Mouse (Mus musculus): Measurements from ENCODE around the gene 5730596B20Rik.
A peak's percentile ranks its signal among the peaks of the same experiment; 100 is the strongest.

5730596B20Rik gene

DNA sequence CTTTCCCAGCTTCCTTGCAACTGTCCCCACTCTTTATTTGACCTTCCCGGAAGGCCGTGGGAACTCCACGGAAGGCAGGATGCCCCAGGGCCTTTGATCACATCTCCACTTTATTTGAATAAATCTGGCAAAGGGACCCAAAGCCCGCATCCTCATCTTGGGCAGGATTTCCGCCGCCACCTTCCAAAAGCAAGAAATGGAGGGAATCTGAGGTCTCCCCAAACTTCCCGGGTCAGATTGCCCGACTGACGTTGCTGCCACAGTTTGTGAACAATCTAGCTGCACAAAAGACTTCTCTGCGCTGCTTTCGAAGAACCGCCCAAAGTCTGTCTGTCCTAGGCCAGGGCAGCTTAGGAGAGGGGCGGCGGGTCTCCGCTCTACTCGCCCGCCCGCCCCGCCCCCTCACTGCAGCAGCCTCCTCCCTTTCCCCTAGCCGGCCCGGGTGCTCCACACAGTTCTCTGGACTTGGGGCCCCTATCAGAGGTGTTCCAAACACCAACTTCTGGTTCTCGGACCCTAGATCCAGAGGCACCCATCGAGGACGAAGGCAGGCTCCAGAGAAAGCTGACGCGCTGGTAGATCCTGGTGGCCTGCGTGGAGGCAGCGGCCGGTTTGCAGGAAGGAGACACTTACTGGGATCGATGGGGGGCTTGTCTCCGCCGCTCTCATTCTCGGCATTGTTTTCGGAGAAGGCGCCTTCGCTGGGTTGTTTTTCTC lies 47.8 kb downstream of the 5730596B20Rik start:
- DNase-seq (ENCODE audit: low read depth, low spot score) = no peak

DNA sequence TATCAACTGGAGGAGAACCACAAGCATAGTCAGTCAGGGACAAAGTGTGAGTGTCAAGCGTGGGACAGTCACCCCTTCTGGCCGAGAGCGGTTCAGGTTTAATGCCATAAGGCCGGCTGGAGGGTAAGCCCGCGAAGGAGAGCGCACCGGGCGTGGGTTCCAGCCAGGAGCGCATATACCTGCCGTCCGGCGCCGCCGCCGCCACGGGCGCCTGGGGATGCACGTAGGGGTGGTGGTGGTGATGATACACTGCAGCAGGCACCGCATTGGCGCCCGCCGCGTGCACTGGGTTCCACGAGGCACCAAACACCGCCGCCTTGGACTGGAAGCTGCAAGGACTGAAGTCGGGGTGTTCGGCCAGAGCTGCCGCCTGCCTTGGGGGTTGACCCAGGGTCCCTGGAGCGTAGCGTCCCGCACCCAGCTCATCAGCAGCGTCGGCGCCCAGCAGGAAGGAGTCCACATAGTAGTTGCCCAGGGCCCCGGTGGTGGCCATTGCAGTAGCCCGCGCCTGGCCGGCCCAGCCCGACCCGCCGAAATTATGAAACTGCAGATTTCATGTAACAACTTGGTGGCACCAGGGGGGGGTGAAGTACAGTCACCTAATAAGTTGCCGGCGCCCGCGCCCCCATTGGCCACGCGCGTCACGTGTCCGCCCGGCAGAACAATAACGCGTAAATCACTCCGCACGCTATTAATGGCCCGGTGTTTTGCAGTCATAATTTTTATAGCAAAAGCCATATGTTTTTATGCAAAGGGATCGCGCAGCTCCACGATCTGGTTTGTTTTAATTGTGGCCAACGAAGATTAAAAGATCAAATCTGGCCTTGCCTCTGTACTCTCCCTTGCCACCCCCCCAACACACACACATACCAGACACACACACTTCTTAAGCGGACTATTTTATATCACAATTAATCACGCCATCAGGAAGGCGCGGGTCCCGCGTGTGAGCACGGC lies 48.6 kb downstream of the 5730596B20Rik start:
- peak; percentile 90 for DNase-seq (ENCODE audit: low read depth, low spot score)

DNA sequence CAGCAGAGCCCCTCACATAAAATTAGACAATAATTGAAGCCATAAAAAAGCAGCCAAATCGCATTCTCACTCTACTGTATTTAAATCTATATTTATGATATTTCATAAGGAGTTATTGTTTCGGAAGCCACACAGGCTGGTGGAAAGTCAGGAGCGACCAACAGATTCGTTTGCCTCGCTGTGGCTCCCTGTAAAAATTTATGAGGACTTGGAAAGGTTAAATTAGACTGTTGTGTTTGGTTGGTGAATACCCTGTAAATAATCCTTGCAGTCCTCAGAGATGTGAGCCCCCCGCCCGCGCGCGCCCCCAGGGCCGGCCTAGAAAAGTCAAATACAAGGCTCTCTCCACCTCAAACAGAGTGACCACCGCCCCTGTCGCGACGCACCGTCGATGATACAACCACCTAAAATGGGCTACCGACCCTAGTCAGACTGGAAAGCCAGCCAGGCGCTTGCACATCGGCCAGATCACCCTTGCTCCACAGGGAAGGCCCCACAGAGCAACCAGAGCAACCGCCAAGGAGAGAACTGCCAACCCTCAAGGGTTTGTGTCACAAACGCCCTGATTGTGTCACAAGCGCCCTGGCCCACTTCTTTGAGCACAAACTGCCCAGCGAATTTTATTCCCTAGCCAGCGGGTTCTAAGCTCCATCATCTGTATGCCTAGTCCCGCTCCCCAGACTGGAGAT lies 49.4 kb downstream of the 5730596B20Rik start:
- DNase-seq (ENCODE audit: low read depth, low spot score) = no peak

- no peak for DNase-seq (ENCODE audit: low read depth, low spot score)
These were observed 50.3 kb downstream of the 5730596B20Rik start for GRCm38 (mm10) chr6:52227470-52228222.

GRCm38 (mm10) chr6:52228475-52229465 lies 51.5 kb downstream of the 5730596B20Rik start:
- no peak for DNase-seq (ENCODE audit: low read depth, low spot score)

- DNase-seq (ENCODE audit: low read depth, low spot score) = no peak
These were observed 52.5 kb downstream of the 5730596B20Rik start for GRCm38 (mm10) chr6:52229558-52230416.
